Mouse (Mus musculus): Measurements from ENCODE around the gene Tubb1. TPM values are rescaled to one million over a fixed set of nuclear protein-coding genes. Genes with fewer than 3 reads are reported as not detected.

Gene Tubb1
- polyA plus RNA-seq, 1 experiment = 0.04 TPM

GRCm38 (mm10) chr2:174502321-174502720 lies 51.8 kb downstream of the Tubb1 start:
- no peak for DNase-seq (ENCODE audit: low spot score)

GRCm38 (mm10) chr2:174502831-174503460 lies 52.5 kb downstream of the Tubb1 start:
- no peak for DNase-seq (ENCODE audit: low spot score)

Other genes starting within 250 kb of the Tubb1 start
- gene Gnas, start 166.4 kb upstream of the Tubb1 start, polyA plus RNA-seq (2012; rRNA removed) = 1,052 and 1,187 TPM in 2 replicates
- gene Gm20721, start 104.0 kb upstream of the Tubb1 start, polyA plus RNA-seq (2012; rRNA removed) = 0.09 TPM in 1 of 2 replicates, not detected in the other
- gene Nelfcd, start 34.9 kb upstream of the Tubb1 start, polyA plus RNA-seq (2012; rRNA removed) = 39.8 and 48.3 TPM in 2 replicates
- gene Ctsz, start 11.7 kb upstream of the Tubb1 start, polyA plus RNA-seq (2012; rRNA removed) = 128 and 151 TPM in 2 replicates
- gene Atp5e, start 13.4 kb downstream of the Tubb1 start, polyA plus RNA-seq (2012; rRNA removed) = 620 and 635 TPM in 2 replicates
- gene Prelid3b, start 22.4 kb downstream of the Tubb1 start, polyA plus RNA-seq (2012; rRNA removed) = 48.8 and 61.4 TPM in 2 replicates
- gene Zfp831, start 192.8 kb downstream of the Tubb1 start, polyA plus RNA-seq (2012; rRNA removed) = 0.04 and 0.07 TPM in 2 replicates